Mouse (Mus musculus): ENCODE results near the gene Tmem170b. TPM values are rescaled to one million over a fixed set of nuclear protein-coding genes. Genes with fewer than 3 reads are reported as not detected.

Gene Tmem170b
- polyA plus RNA-seq (2015; fragmentation: Nextera tagmentation; extraction: Ambion mirVana): 10.0 and 11.2 TPM in 2 replicates

- Histone ChIP-seq H3K27ac (peak within 1 kb of the TSS; percentile 95), H3K4me1 (peaks cover 9% of the 10 kb centered on the region; the same call in 1 of the 2 replicates), H3K4me2 (peak within 1 kb of the TSS; percentile 87), H3K9me3 (no peaks in the 10 kb centered on the region), H3K4me3 (peak within 1 kb of the TSS; percentile 93), H3K36me3 (no peaks in the 10 kb centered on the region), H3K27me3 (no peaks in the 10 kb centered on the region), H3K9ac (peak within 1 kb of the TSS; percentile 79)
- ATAC-seq (ENCODE audit: borderline replicate concordance, extremely low read depth, low FRiP score, low TSS enrichment): peak; percentile 98
- WGBS: under 1% methylated on average over 67 of the region's 87 CpGs
Observed at GRCm38 (mm10) chr13:41605099-41606010, at the start of gene Tmem170b. TSS of gene Tmem170b (plus strand) at chr13:41605907.

- H3K36me3 ChIP-seq: no peaks in the 10 kb centered on the region
- no peak overlapping the region for H3K27ac ChIP-seq
- H3K27me3 ChIP-seq: no peaks in the 10 kb centered on the region
- H3K4me2 ChIP-seq: no peak overlapping the region
- H3K9ac ChIP-seq: no peak overlapping the region
- WGBS: 65% methylated on average over 4 of the region's 4 CpGs
- no peak overlapping the region for H3K4me3 ChIP-seq
- ATAC-seq (ENCODE audit: borderline replicate concordance, extremely low read depth, low FRiP score, low TSS enrichment): no peak
- H3K9me3 ChIP-seq: no peaks in the 10 kb centered on the region
- H3K4me1 ChIP-seq: peaks cover 33% of the 10 kb centered on the region
Observed at GRCm38 (mm10) chr13:41561024-41561423, 44.7 kb upstream of the Tmem170b start.

GRCm38 (mm10) chr13:41568421-41568820 is 37.3 kb upstream of the Tmem170b start:
- no peak for ATAC-seq (ENCODE audit: borderline replicate concordance, extremely low read depth, low FRiP score, low TSS enrichment)
- H3K9ac ChIP-seq: no peak overlapping the region
- H3K4me2 ChIP-seq: no peak overlapping the region
- no peaks in the 10 kb centered on the region for H3K36me3 ChIP-seq
- peaks cover 37% of the 10 kb centered on the region for H3K4me1 ChIP-seq
- H3K9me3 ChIP-seq: no peaks in the 10 kb centered on the region
- no peaks in the 10 kb centered on the region for H3K27me3 ChIP-seq
- H3K4me3 ChIP-seq: no peak overlapping the region
- no peak overlapping the region for H3K27ac ChIP-seq
- 61% methylated on average over 3 of the region's 3 CpGs for WGBS

GRCm38 (mm10) chr13:41568926-41569325 is 36.8 kb upstream of the Tmem170b start:
- Histone ChIP-seq H3K27ac (no peak overlapping the region), H3K36me3 (no peaks in the 10 kb centered on the region)
- ATAC-seq (ENCODE audit: borderline replicate concordance, extremely low read depth, low FRiP score, low TSS enrichment): peak; percentile 50; the same call in 1 of the 2 replicates

GRCm38 (mm10) chr13:41569776-41570175 is 35.9 kb upstream of the Tmem170b start:
- Histone ChIP-seq H3K9ac (no peak overlapping the region), H3K9me3 (no peaks in the 10 kb centered on the region), H3K4me3 (no peak overlapping the region), H3K4me1 (peaks cover 33% of the 10 kb centered on the region), H3K27ac (no peak overlapping the region), H3K36me3 (no peaks in the 10 kb centered on the region), H3K4me2 (no peak overlapping the region), H3K27me3 (no peaks in the 10 kb centered on the region)
- ATAC-seq (ENCODE audit: borderline replicate concordance, extremely low read depth, low FRiP score, low TSS enrichment): no peak
- WGBS: 36% methylated on average over 3 of the region's 3 CpGs

More at GRCm38 (mm10) chr13:41568926-41569325, 36.8 kb upstream of the Tmem170b start:
- Histone ChIP-seq H3K9me3 (no peaks in the 10 kb centered on the region), H3K4me3 (no peak overlapping the region), H3K4me2 (no peak overlapping the region), H3K27me3 (no peaks in the 10 kb centered on the region), H3K4me1 (peaks cover 36% of the 10 kb centered on the region), H3K9ac (no peak overlapping the region)
- 37% methylated on average over 8 of the region's 8 CpGs for whole genome bisulfite sequencing

GRCm38 (mm10) chr13:41571368-41572350 is 34.0 kb upstream of the Tmem170b start:
- H3K4me3 ChIP-seq: no peak overlapping the region
- H3K4me1 ChIP-seq: peaks cover 24% of the 10 kb centered on the region
- H3K27me3 ChIP-seq: no peaks in the 10 kb centered on the region
- H3K36me3 ChIP-seq: no peaks in the 10 kb centered on the region
- no peak overlapping the region for H3K9ac ChIP-seq
- no peak for ATAC-seq (ENCODE audit: borderline replicate concordance, extremely low read depth, low FRiP score, low TSS enrichment)
- 49% methylated on average over 13 of the region's 13 CpGs for WGBS
- H3K9me3 ChIP-seq: no peaks in the 10 kb centered on the region
- H3K4me2 ChIP-seq: no peak overlapping the region
- H3K27ac ChIP-seq: no peak overlapping the region

- Histone ChIP-seq H3K27me3 (no peaks in the 10 kb centered on the region), H3K36me3 (no peaks in the 10 kb centered on the region), H3K9me3 (no peaks in the 10 kb centered on the region), H3K9ac (no peak overlapping the region), H3K27ac (no peak overlapping the region), H3K4me2 (no peak overlapping the region), H3K4me3 (no peak overlapping the region), H3K4me1 (peaks cover 24% of the 10 kb centered on the region)
- 49% methylated on average over 4 of the region's 4 CpGs for WGBS
- ATAC-seq (ENCODE audit: borderline replicate concordance, extremely low read depth, low FRiP score, low TSS enrichment): no peak
Observed at GRCm38 (mm10) chr13:41572351-41572735, 33.4 kb upstream of the Tmem170b start.

GRCm38 (mm10) chr13:41573126-41573846 is 32.4 kb upstream of the Tmem170b start:
- Histone ChIP-seq H3K4me1 (peaks cover 24% of the 10 kb centered on the region), H3K4me3 (no peak overlapping the region), H3K9ac (no peak overlapping the region), H3K27ac (no peak overlapping the region), H3K27me3 (no peaks in the 10 kb centered on the region), H3K4me2 (no peak overlapping the region), H3K9me3 (no peaks in the 10 kb centered on the region), H3K36me3 (no peaks in the 10 kb centered on the region)
- no peak for ATAC-seq (ENCODE audit: borderline replicate concordance, extremely low read depth, low FRiP score, low TSS enrichment)
- WGBS: 40% methylated on average over 4 of the region's 4 CpGs

GRCm38 (mm10) chr13:41581058-41581457 is 24.6 kb upstream of the Tmem170b start:
- peak overlapping the region; percentile 60 for H3K27ac ChIP-seq
- peak; percentile 74; the same call in 1 of the 2 replicates for ATAC-seq (ENCODE audit: borderline replicate concordance, extremely low read depth, low FRiP score, low TSS enrichment)
- WGBS: 56% methylated on average over 4 of the region's 4 CpGs

GRCm38 (mm10) chr13:41583666-41584357 is 21.9 kb upstream of the Tmem170b start:
- H3K27ac ChIP-seq: 0 out of 2 replicates have a peak overlapping the region, but pooled peaks have one; percentile 6
- H3K36me3 ChIP-seq: no peaks in the 10 kb centered on the region
- ATAC-seq (ENCODE audit: borderline replicate concordance, extremely low read depth, low FRiP score, low TSS enrichment): no peak
- WGBS: 70% methylated on average over 7 of the region's 7 CpGs
- H3K9me3 ChIP-seq: no peaks in the 10 kb centered on the region
- no peaks in the 10 kb centered on the region for H3K27me3 ChIP-seq
- H3K9ac ChIP-seq: no peak overlapping the region
- peaks cover 16% of the 10 kb centered on the region for H3K4me1 ChIP-seq
- no peak overlapping the region for H3K4me2 ChIP-seq
- no peak overlapping the region for H3K4me3 ChIP-seq

More at GRCm38 (mm10) chr13:41581058-41581457, 24.6 kb upstream of the Tmem170b start:
- Histone ChIP-seq H3K4me2 (no peak overlapping the region), H3K27me3 (no peaks in the 10 kb centered on the region), H3K36me3 (no peaks in the 10 kb centered on the region), H3K9me3 (no peaks in the 10 kb centered on the region), H3K4me3 (no peak overlapping the region), H3K4me1 (peaks cover 16% of the 10 kb centered on the region), H3K9ac (no peak overlapping the region)

- H3K27me3 ChIP-seq: no peaks in the 10 kb centered on the region
- H3K27ac ChIP-seq: no peak overlapping the region
- H3K9me3 ChIP-seq: no peaks in the 10 kb centered on the region
- H3K36me3 ChIP-seq: no peaks in the 10 kb centered on the region
- no peak overlapping the region for H3K4me3 ChIP-seq
- no peak overlapping the region for H3K4me2 ChIP-seq
- no peak overlapping the region for H3K9ac ChIP-seq
- WGBS: 91% methylated on average over 3 of the region's 3 CpGs
- H3K4me1 ChIP-seq: peaks cover 16% of the 10 kb centered on the region
- no peak for ATAC-seq (ENCODE audit: borderline replicate concordance, extremely low read depth, low FRiP score, low TSS enrichment)
Observed at GRCm38 (mm10) chr13:41584358-41584680, 21.4 kb upstream of the Tmem170b start.

All from lung, embryonic 15.5 days (tissue).